Mouse (Mus musculus): Measurements from ENCODE around the gene Utp4.
A peak's percentile ranks its signal among the peaks of the same experiment; 100 is the strongest.

Gene Utp4

GRCm38 (mm10) chr8:106936478-106937051 lies 43.1 kb downstream of the Utp4 start:
- DNase-seq (ENCODE audit: low spot score in 2 of 2): peak in 1 of 2 experiments; percentile 3

- no peak for DNase-seq (ENCODE audit: low spot score in 2 of 2)
These were observed 43.8 kb downstream of the Utp4 start for GRCm38 (mm10) chr8:106937081-106937800.

- no peak for DNase-seq (ENCODE audit: low spot score in 2 of 2)
These were observed 48.4 kb downstream of the Utp4 start for GRCm38 (mm10) chr8:106941806-106942205.

GRCm38 (mm10) chr8:106943874-106944418 lies 50.5 kb downstream of the Utp4 start:
- no peak for DNase-seq (ENCODE audit: low spot score in 2 of 2)

GRCm38 (mm10) chr8:106944756-106945155 lies 51.3 kb downstream of the Utp4 start:
- DNase-seq (ENCODE audit: low spot score in 2 of 2): no peak

GRCm38 (mm10) chr8:106948678-106949243 lies 55.3 kb downstream of the Utp4 start:
- DNase-seq (ENCODE audit: low spot score in 2 of 2): no peak

GRCm38 (mm10) chr8:106951707-106952106 lies 58.3 kb downstream of the Utp4 start:
- DNase-seq (ENCODE audit: low spot score in 2 of 2): no peak

- no peak for DNase-seq (ENCODE audit: low spot score in 2 of 2)
These were observed 60.1 kb downstream of the Utp4 start for GRCm38 (mm10) chr8:106953571-106953970.

GRCm38 (mm10) chr8:106957086-106957485 lies 63.6 kb downstream of the Utp4 start:
- no peak for DNase-seq (ENCODE audit: low spot score in 2 of 2)

- DNase-seq (ENCODE audit: low spot score in 2 of 2): no peak
These were observed 64.8 kb downstream of the Utp4 start for GRCm38 (mm10) chr8:106958212-106958611.

- DNase-seq (ENCODE audit: low spot score in 2 of 2): no peak
These were observed 66.2 kb downstream of the Utp4 start for GRCm38 (mm10) chr8:106959626-106960025.

GRCm38 (mm10) chr8:106962322-106962721 lies 68.9 kb downstream of the Utp4 start:
- no peak for DNase-seq (ENCODE audit: low spot score in 2 of 2)

- no peak for DNase-seq (ENCODE audit: low spot score in 2 of 2)
These were observed 69.9 kb downstream of the Utp4 start for GRCm38 (mm10) chr8:106963365-106963764.

- no peak for DNase-seq (ENCODE audit: low spot score in 2 of 2)
These were observed 71.1 kb downstream of the Utp4 start for GRCm38 (mm10) chr8:106964573-106964972.

GRCm38 (mm10) chr8:106969964-106970363 lies 76.5 kb downstream of the Utp4 start:
- no peak for DNase-seq (ENCODE audit: low spot score in 2 of 2)

GRCm38 (mm10) chr8:106971916-106972315 lies 78.5 kb downstream of the Utp4 start:
- DNase-seq (ENCODE audit: low spot score in 2 of 2): no peak

Measured in natural killer cell, adult 2 months (primary cell).